Mouse (Mus musculus): ENCODE data around the gene Arl15. TPM values are rescaled to one million over a fixed set of nuclear protein-coding genes. Genes with fewer than 3 reads are reported as not detected.

The Arl15 gene
- 0.72 TPM in 1 of 2 replicates, not detected in the other for polyA plus RNA-seq (2012; ENCODE audit: low replicate concordance)

GRCm38 (mm10) chr13:113794039-113794704 lies at the start of gene Arl15:
Arl15 (plus strand) TSS chr13:113794505.

Other genes starting within 250 kb of the Arl15 start
- gene Snx18, start 175.9 kb upstream of the Arl15 start, polyA plus RNA-seq (2012; ENCODE audit: low replicate concordance), result 5.2 and 7.9 TPM in 2 replicates
- not detected in 2 replicates for gene Hspb3, start 130.8 kb upstream of the Arl15 start, polyA plus RNA-seq (2012; ENCODE audit: low replicate concordance)

Data from leukemia stem cell, adult 10-12 weeks (primary cell).